Mouse (Mus musculus): Measurements from ENCODE around the gene Gm3264.
"Not testable (repeated sequence)": the region's sequence is repeated elsewhere in the genome, so short reads cannot be mapped to it uniquely, and the experiment has no call there.

The Gm3264 gene

GRCm38 (mm10) chr14:4855299-4855980 lies at the start of gene Gm3264:
TSS of gene Gm3264 (plus strand) at chr14:4855576.
- peak; percentile 44 for DNase-seq (ENCODE audit: extremely low read depth, insufficient read length, low spot score)

- not testable (repeated sequence) for DNase-seq (ENCODE audit: extremely low read depth, insufficient read length, low spot score)
Measured at GRCm38 (mm10) chr14:4806421-4806820, 49.0 kb upstream of the Gm3264 start.

- not testable (repeated sequence) for DNase-seq (ENCODE audit: extremely low read depth, insufficient read length, low spot score)
Measured at GRCm38 (mm10) chr14:4821950-4822349, 33.4 kb upstream of the Gm3264 start.

GRCm38 (mm10) chr14:4837806-4838205 lies 17.6 kb upstream of the Gm3264 start, which contains the start of gene Gm3269:
TSS of gene Gm3269 (plus strand) at chr14:4838106.
- DNase-seq (ENCODE audit: extremely low read depth, insufficient read length, low spot score): not testable (repeated sequence)

GRCm38 (mm10) chr14:4892116-4892515 lies 36.7 kb downstream of the Gm3264 start, which contains the start of gene Gm3278:
TSS of gene Gm3278 (plus strand) at chr14:4892416.
- DNase-seq (ENCODE audit: extremely low read depth, insufficient read length, low spot score): not testable (repeated sequence)

All from 3134 (cell line).